Mouse (Mus musculus): ENCODE results near the gene Dmrtc2. TPM values are rescaled to one million over a fixed set of nuclear protein-coding genes. Genes with fewer than 3 reads are reported as not detected.

Gene Dmrtc2
- polyA plus RNA-seq, 1 experiment from 2014 or later: not detected

- no peak overlapping the region for H3K4me2 ChIP-seq
- no peak overlapping the region for H3K27ac ChIP-seq (ENCODE audit: low read depth, low read length)
- H3K9me3 ChIP-seq (replicated peaks; ENCODE audit: control insufficient read depth, low read length): no peaks in the 10 kb centered on the region
- no peak overlapping the region for H3K9ac ChIP-seq (ENCODE audit: low read depth, low read length)
- 88% methylated on average over 9 of the region's 9 CpGs for WGBS (ENCODE audit: insufficient replicate concordance)
- no peak for ATAC-seq (replicated peaks; ENCODE audit: insufficient number of reproducible peaks, low FRiP score, low TSS enrichment)
- H3K36me3 ChIP-seq (ENCODE audit: control insufficient read depth, insufficient read depth, low read length): peaks cover 18% of the 10 kb centered on the region
- no peaks in the 10 kb centered on the region for H3K27me3 ChIP-seq (ENCODE audit: control insufficient read depth, insufficient read depth, low read length)
- peaks cover 15% of the 10 kb centered on the region for H3K4me1 ChIP-seq (ENCODE audit: control insufficient read depth, insufficient read depth, low read length)
- H3K4me3 ChIP-seq (ENCODE audit: low read depth, low read length): no peak overlapping the region
These were observed 12.8 kb downstream of the Dmrtc2 start for GRCm38 (mm10) chr7:24882416-24883199.

- H3K4me2 ChIP-seq: peak within 1 kb of the TSS; percentile 91
- peaks cover 15% of the 10 kb centered on the region for H3K4me1 ChIP-seq (ENCODE audit: control insufficient read depth, insufficient read depth, low read length)
- no peaks in the 10 kb centered on the region for H3K27me3 ChIP-seq (ENCODE audit: control insufficient read depth, insufficient read depth, low read length)
- H3K36me3 ChIP-seq (ENCODE audit: control insufficient read depth, insufficient read depth, low read length): peaks cover 25% of the 10 kb centered on the region
- H3K4me3 ChIP-seq (ENCODE audit: low read depth, low read length): peak within 1 kb of the TSS; percentile 100
- H3K27ac ChIP-seq (ENCODE audit: low read depth, low read length): peak within 1 kb of the TSS; percentile 94
- peak within 1 kb of the TSS; percentile 100 for H3K9ac ChIP-seq (ENCODE audit: low read depth, low read length)
- WGBS (ENCODE audit: insufficient replicate concordance): under 1% methylated on average over 54 of the region's 57 CpGs
- peak; percentile 93 for ATAC-seq (replicated peaks; ENCODE audit: insufficient number of reproducible peaks, low FRiP score, low TSS enrichment)
- H3K9me3 ChIP-seq (replicated peaks; ENCODE audit: control insufficient read depth, low read length): no peaks in the 10 kb centered on the region
These were observed 14.2 kb downstream of the Dmrtc2 start, which contains the start of gene Rps19 for GRCm38 (mm10) chr7:24883896-24884692. Gene Rps19 (plus strand): TSS chr7:24884371.

- Histone ChIP-seq H3K27me3 (ENCODE audit: control insufficient read depth, insufficient read depth, low read length) (no peaks in the 10 kb centered on the region), H3K27ac (ENCODE audit: low read depth, low read length) (peak overlapping the region; percentile 94), H3K9ac (ENCODE audit: low read depth, low read length) (peak overlapping the region; percentile 100), H3K9me3 (replicated peaks; ENCODE audit: control insufficient read depth, low read length) (no peaks in the 10 kb centered on the region), H3K4me2 (peak overlapping the region; percentile 91), H3K4me3 (ENCODE audit: low read depth, low read length) (peak overlapping the region; percentile 100), H3K36me3 (ENCODE audit: control insufficient read depth, insufficient read depth, low read length) (peaks cover 31% of the 10 kb centered on the region), H3K4me1 (ENCODE audit: control insufficient read depth, insufficient read depth, low read length) (peaks cover 15% of the 10 kb centered on the region)
- ATAC-seq (replicated peaks; ENCODE audit: insufficient number of reproducible peaks, low FRiP score, low TSS enrichment): 0 out of 2 replicates have a peak, but pooled peaks have one; percentile 0
- under 1% methylated on average over 47 of the region's 47 CpGs for WGBS (ENCODE audit: insufficient replicate concordance)
These were observed 14.9 kb downstream of the Dmrtc2 start for GRCm38 (mm10) chr7:24884693-24885291.

GRCm38 (mm10) chr7:24885468-24886307, 15.8 kb downstream of the Dmrtc2 start:
- H3K4me3 ChIP-seq (ENCODE audit: low read depth, low read length): peak overlapping the region; percentile 100
- H3K27me3 ChIP-seq (ENCODE audit: control insufficient read depth, insufficient read depth, low read length): no peaks in the 10 kb centered on the region
- no peaks in the 10 kb centered on the region for H3K9me3 ChIP-seq (replicated peaks; ENCODE audit: control insufficient read depth, low read length)
- peaks cover 15% of the 10 kb centered on the region for H3K4me1 ChIP-seq (ENCODE audit: control insufficient read depth, insufficient read depth, low read length)
- peak overlapping the region; percentile 100 for H3K9ac ChIP-seq (ENCODE audit: low read depth, low read length)
- 40% methylated on average over 12 of the region's 12 CpGs for WGBS (ENCODE audit: insufficient replicate concordance)
- peak overlapping the region; percentile 91 for H3K4me2 ChIP-seq
- H3K27ac ChIP-seq (ENCODE audit: low read depth, low read length): peak overlapping the region; percentile 29; the same call in 1 of the 2 replicates
- ATAC-seq (replicated peaks; ENCODE audit: insufficient number of reproducible peaks, low FRiP score, low TSS enrichment): no peak
- H3K36me3 ChIP-seq (ENCODE audit: control insufficient read depth, insufficient read depth, low read length): peaks cover 33% of the 10 kb centered on the region

- peaks cover 33% of the 10 kb centered on the region for H3K36me3 ChIP-seq (ENCODE audit: control insufficient read depth, insufficient read depth, low read length)
- peak overlapping the region; percentile 29 for H3K27ac ChIP-seq (ENCODE audit: low read depth, low read length)
- H3K4me1 ChIP-seq (ENCODE audit: control insufficient read depth, insufficient read depth, low read length): peaks cover 15% of the 10 kb centered on the region
- no peaks in the 10 kb centered on the region for H3K9me3 ChIP-seq (replicated peaks; ENCODE audit: control insufficient read depth, low read length)
- peak overlapping the region; percentile 91 for H3K4me2 ChIP-seq
- 64% methylated on average over 4 of the region's 4 CpGs for WGBS (ENCODE audit: insufficient replicate concordance)
- peak overlapping the region; percentile 100 for H3K9ac ChIP-seq (ENCODE audit: low read depth, low read length)
- H3K4me3 ChIP-seq (ENCODE audit: low read depth, low read length): peak overlapping the region; percentile 100
- no peak for ATAC-seq (replicated peaks; ENCODE audit: insufficient number of reproducible peaks, low FRiP score, low TSS enrichment)
- no peaks in the 10 kb centered on the region for H3K27me3 ChIP-seq (ENCODE audit: control insufficient read depth, insufficient read depth, low read length)
These were observed 16.4 kb downstream of the Dmrtc2 start for GRCm38 (mm10) chr7:24886308-24886633.

GRCm38 (mm10) chr7:24887096-24887495, 17.2 kb downstream of the Dmrtc2 start:
- Histone ChIP-seq H3K4me2 (no peak overlapping the region; the same call in 1 of the 2 replicates), H3K9me3 (replicated peaks; ENCODE audit: control insufficient read depth, low read length) (no peaks in the 10 kb centered on the region), H3K27ac (ENCODE audit: low read depth, low read length) (no peak overlapping the region), H3K4me3 (ENCODE audit: low read depth, low read length) (0 out of 2 replicates have a peak overlapping the region, but pooled peaks have one; percentile 100), H3K9ac (ENCODE audit: low read depth, low read length) (peak overlapping the region; percentile 100), H3K27me3 (ENCODE audit: control insufficient read depth, insufficient read depth, low read length) (no peaks in the 10 kb centered on the region), H3K4me1 (ENCODE audit: control insufficient read depth, insufficient read depth, low read length) (peaks cover 15% of the 10 kb centered on the region), H3K36me3 (ENCODE audit: control insufficient read depth, insufficient read depth, low read length) (peaks cover 33% of the 10 kb centered on the region)
- no peak for ATAC-seq (replicated peaks; ENCODE audit: insufficient number of reproducible peaks, low FRiP score, low TSS enrichment)
- WGBS (ENCODE audit: insufficient replicate concordance): 75% methylated on average over 4 of the region's 4 CpGs

GRCm38 (mm10) chr7:24889431-24890220, 19.8 kb downstream of the Dmrtc2 start:
- ATAC-seq (replicated peaks; ENCODE audit: insufficient number of reproducible peaks, low FRiP score, low TSS enrichment): no peak
- H3K27ac ChIP-seq (ENCODE audit: low read depth, low read length): 0 out of 2 replicates have a peak overlapping the region, but pooled peaks have one; percentile 10

More at GRCm38 (mm10) chr7:24889431-24890220, 19.8 kb downstream of the Dmrtc2 start:
- Histone ChIP-seq H3K4me2 (no peak overlapping the region), H3K4me3 (ENCODE audit: low read depth, low read length) (no peak overlapping the region), H3K4me1 (ENCODE audit: control insufficient read depth, insufficient read depth, low read length) (peaks cover 15% of the 10 kb centered on the region), H3K9ac (ENCODE audit: low read depth, low read length) (no peak overlapping the region), H3K27me3 (ENCODE audit: control insufficient read depth, insufficient read depth, low read length) (no peaks in the 10 kb centered on the region), H3K9me3 (replicated peaks; ENCODE audit: control insufficient read depth, low read length) (no peaks in the 10 kb centered on the region), H3K36me3 (ENCODE audit: control insufficient read depth, insufficient read depth, low read length) (peaks cover 33% of the 10 kb centered on the region)
- 86% methylated on average over 6 of the region's 6 CpGs for WGBS (ENCODE audit: insufficient replicate concordance)

Data from heart, embryonic 11.5 days (tissue).